Mouse (Mus musculus) myocyte (in vitro differentiated cells): Measurements from ENCODE around the gene Rfk.

Source experiments
- MAX ChIP-seq: IDR thresholded peaks from one replicate; pipeline ENCODE4 v1.6.1; 2011; ENCODE audit warnings: low read depth, mild to moderate bottlenecking, control low read depth
- MYOD1 ChIP-seq, 3 experiments: IDR thresholded peaks; one replicate each; pipeline ENCODE4 v1.6.1; 2011; ENCODE audit warnings: control low read depth in 2 of 3, low read depth in 2 of 3, mild to moderate bottlenecking in 2 of 3, moderate library complexity in 1 of 3; ENCODE audit not compliant: insufficient read length in 2 of 3, control insufficient read depth in 1 of 3
- POLR2A ChIP-seq: IDR thresholded peaks from one replicate; pipeline ENCODE4 v1.6.1; 2011; ENCODE audit warnings: low read depth, mild to moderate bottlenecking, control low read depth, moderate library complexity; ENCODE audit not compliant: insufficient read length

DNA sequence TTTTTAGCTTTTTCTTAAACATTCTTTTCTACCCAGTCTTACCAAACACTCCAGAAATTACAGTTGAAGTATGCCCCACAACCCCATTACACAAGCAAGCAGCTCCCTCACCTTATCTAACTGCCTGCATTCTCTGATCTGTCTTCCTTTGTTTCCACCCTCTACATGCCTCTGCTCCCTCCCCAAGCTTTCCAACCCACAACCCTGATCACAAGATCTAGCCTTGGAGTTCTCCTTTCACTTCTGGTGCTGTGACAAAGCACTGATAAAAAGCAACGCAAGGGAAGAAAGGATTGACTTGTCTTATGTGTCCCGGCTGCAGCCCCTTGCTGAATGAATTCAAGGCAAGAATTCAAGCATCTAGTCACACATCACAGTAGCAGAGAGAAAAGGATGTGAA lies 32.7 kb upstream of the Rfk start:
- TF ChIP-seq MAX, result no peak
- TF ChIP-seq MYOD1 (IDR thresholded peaks at IDR 0.05; ENCODE audit: control insufficient read depth in 1 of 3, insufficient read length in 2 of 3, low read depth in 2 of 3), result no peak
- no peak for TF ChIP-seq POLR2A
